23 mouse cellular contexts compared by ENCODE assay signal in the genomic region with DNA sequence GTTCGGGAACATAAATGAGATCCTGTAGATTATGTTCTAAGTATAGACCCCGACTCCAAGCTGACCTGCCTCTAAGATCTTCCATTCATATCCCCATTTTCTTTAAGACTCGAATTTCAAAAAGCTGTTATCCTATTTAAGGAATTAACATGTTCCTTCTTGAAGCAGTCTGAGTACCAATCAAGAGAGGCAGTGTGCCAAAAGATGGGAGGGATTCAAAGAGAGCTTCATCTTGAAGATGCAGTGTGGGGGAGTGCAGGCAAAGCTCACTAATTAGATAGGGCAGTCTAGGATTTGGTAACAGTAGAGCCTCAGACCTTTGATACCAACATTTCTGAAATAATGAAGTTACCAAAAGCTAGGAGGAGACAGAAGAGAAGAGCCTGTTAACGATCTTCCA.
DNase-seq lines count a peak whose midpoint lies in the region; ATAC-seq lines count a peak whose summit lies in the region.
"Had no signal": no experiment of that assay in that cellular context is flagged by ENCODE, and none has a peak within 500 bp of the region (broad histone marks: within the 10 kb centered on the region; RNA-seq: fewer than 3 reads in every experiment).

No protein-coding gene starts in this region.

- ATAC-seq in frontal cortex, adult (ENCODE audit: low TSS enrichment): peak; percentile 73
- ATAC-seq: activated CD4-positive, CD25-positive, alpha-beta regulatory T cell, adult 4 months; CD4-positive, CD25-positive, alpha-beta regulatory T cell, adult 4 months; forebrain, embryonic 13.5 days; forebrain, embryonic 15.5 days; forebrain, postnatal 0 days; Patski had no signal

- intact Hi-C loops in left cerebral cortex, postnatal 14 days (cut with DNase I): no loop called here

- no peak for DNase-seq in frontal cortex, postnatal 14 days (ENCODE audit: low spot score in 2 of 2)
- DNase-seq in left cerebral cortex, postnatal 14 days (ENCODE audit: low spot score in 2 of 2): peak; percentile 17 to 35
- no peak for DNase-seq in left cerebral cortex, adult 8-10 months (ENCODE audit: low spot score in 2 of 2)
- peak; percentile 63 for DNase-seq in brain, adult 2 months (ENCODE audit: low read depth, low spot score)
- DNase-seq in lung, postnatal 10 days: no peak
- DNase-seq: adrenal gland, adult 8-10 months; adrenal gland, postnatal 14 days; adrenal gland, postnatal 36 days; B cell, adult 2 months; cerebellum, adult 11 months; cerebellum, adult 18-20 months; cerebellum, adult 8-10 months; cerebellum, adult 9-11 months; cerebellum, postnatal 14 days; cerebellum, postnatal 36 days; embryo, embryonic 11 days; forebrain, postnatal 0 days had no signal

Comparison
In these comparisons a context has a peak if more than half of its experiments do, and no peak if none do; other contexts are left out.
1. DNase-seq: peak in left cerebral cortex, postnatal 14 days (2 of 2) and brain, adult 2 months (single experiment); none in frontal cortex, postnatal 14 days (0 of 2), left cerebral cortex, adult 8-10 months (0 of 2) and lung, postnatal 10 days (single experiment).